Mouse (Mus musculus) MEL (cell line): ENCODE data around the gene Abhd12b. TPM values are rescaled to one million over a fixed set of nuclear protein-coding genes. Genes with fewer than 3 reads are reported as not detected.

Source experiments
- DNase-seq: peaks from one replicate; pipeline ENCODE4 v3.0.0; 2011; ENCODE audit warnings: low read depth, low spot score
- H3K27ac ChIP-seq: 2 replicates; pipeline ENCODE4 v1.5.1; 2012; ENCODE audit warnings: low read depth, mild to moderate bottlenecking, control low read depth, low read length, moderate library complexity; ENCODE audit not compliant: control insufficient read depth
- H3K27me3 ChIP-seq, 2 experiments: fragments of 150-350 bp in 1 of 2; sonication (generic) in 1 of 2; 2 replicates each; pipeline ENCODE4 v1.6.1; 2012; ENCODE audit warnings: low read length in 2 of 2, mild to moderate bottlenecking in 2 of 2, improper control_type of control experiment in 1 of 2, moderate library complexity in 1 of 2; ENCODE audit not compliant: insufficient read depth in 2 of 2, control insufficient read depth in 1 of 2
- H3K36me3 ChIP-seq, 2 experiments: 2 replicates each; pipeline ENCODE4 v1.6.1; 2012 to 2014; ENCODE audit warnings: low read length in 2 of 2, improper control_type of control experiment in 1 of 2, inconsistent platforms in 1 of 2, mild to moderate bottlenecking in 1 of 2; ENCODE audit not compliant: insufficient read depth in 2 of 2, control insufficient read depth in 1 of 2
- H3K4me1 ChIP-seq, 2 experiments: fragments of 150-350 bp in 1 of 2; sonication (generic) in 1 of 2; 2 replicates each; pipeline ENCODE4 v1.6.1; 2012; ENCODE audit warnings: low read length in 2 of 2, improper control_type of control experiment in 1 of 2, mild to moderate bottlenecking in 1 of 2; ENCODE audit not compliant: insufficient read depth in 2 of 2, control insufficient read depth in 1 of 2
- H3K4me3 ChIP-seq, 2 experiments: fragments of 150-350 bp in 1 of 2; sonication (generic) in 1 of 2; 2 replicates each; pipeline ENCODE4 v1.5.1; 2012; ENCODE audit warnings: low read depth in 2 of 2, low read length in 2 of 2, mild to moderate bottlenecking in 2 of 2, moderate library complexity in 2 of 2, control low read depth in 1 of 2, improper control_type of control experiment in 1 of 2; ENCODE audit not compliant: control insufficient read depth in 1 of 2, insufficient read depth in 1 of 2
- H3K79me2 ChIP-seq: 2 replicates; pipeline ENCODE4 v1.6.1; 2012; ENCODE audit warnings: mild to moderate bottlenecking, low read length, moderate library complexity; ENCODE audit not compliant: control insufficient read depth, poor library complexity, insufficient read depth
- H3K9ac ChIP-seq: 2 replicates; pipeline ENCODE4 v1.6.1; 2012; ENCODE audit warnings: low read depth, mild to moderate bottlenecking, control low read depth, low read length, moderate library complexity; ENCODE audit not compliant: control insufficient read depth, poor library complexity, severe bottlenecking
- H3K9me3 ChIP-seq: fragments of 150-350 bp; sonication (generic); replicated peaks from 2 replicates; pipeline ENCODE4 v1.6.1; 2012; ENCODE audit warnings: mild to moderate bottlenecking, low read length, improper control_type of control experiment, moderate library complexity; ENCODE audit not compliant: insufficient read depth
- CHD2 ChIP-seq: IDR thresholded peaks from 2 replicates; pipeline ENCODE4 v1.6.1; 2011; ENCODE audit warnings: low read length, improper control_type of control experiment
- CTCF ChIP-seq, 3 experiments: IDR thresholded peaks in 2 of 3; conservative IDR thresholded peaks in 1 of 3; 2 replicates each; pipeline ENCODE4 v1.5.1; 2011 to 2012; ENCODE audit warnings: low read length in 3 of 3, low read depth in 2 of 3, mild to moderate bottlenecking in 2 of 3, improper control_type of control experiment in 1 of 3, inconsistent platforms in 1 of 3, mixed read lengths in 1 of 3, moderate library complexity in 1 of 3; ENCODE audit not compliant: control insufficient read depth in 1 of 3, insufficient read depth in 1 of 3, poor library complexity in 1 of 3, severe bottlenecking in 1 of 3
- E2F4 ChIP-seq: IDR thresholded peaks from 2 replicates; pipeline ENCODE4 v1.6.1; 2011; ENCODE audit warnings: low read depth, low read length, improper control_type of control experiment, borderline replicate concordance
- ELF1 ChIP-seq: IDR thresholded peaks from 2 replicates; pipeline ENCODE4 v1.6.1; 2014; ENCODE audit warnings: low read depth, mild to moderate bottlenecking, inconsistent platforms, low read length, improper control_type of control experiment, moderate library complexity
- ETS1 ChIP-seq: IDR thresholded peaks from 2 replicates; pipeline ENCODE4 v1.6.1; 2012; ENCODE audit warnings: low read depth, mild to moderate bottlenecking, inconsistent platforms, low read length, improper control_type of control experiment, moderate library complexity
- GABPA ChIP-seq: IDR thresholded peaks from 2 replicates; pipeline ENCODE4 v1.6.1; 2012; ENCODE audit warnings: low read depth, mild to moderate bottlenecking, inconsistent platforms, low read length, improper control_type of control experiment, moderate library complexity
- GATA1 ChIP-seq: IDR thresholded peaks from 2 replicates; pipeline ENCODE4 v1.6.1; 2011; ENCODE audit warnings: low read depth, low read length, improper control_type of control experiment
- HCFC1 ChIP-seq: IDR thresholded peaks from 2 replicates; pipeline ENCODE4 v1.6.1; 2012; ENCODE audit warnings: low read depth, mild to moderate bottlenecking, inconsistent platforms, low read length, improper control_type of control experiment, moderate library complexity
- JUND ChIP-seq: IDR thresholded peaks from 2 replicates; pipeline ENCODE4 v1.6.1; 2011; ENCODE audit warnings: low read depth, mild to moderate bottlenecking, improper control_type of control experiment, low read length
- MEF2A ChIP-seq: IDR thresholded peaks from 2 replicates; pipeline ENCODE4 v1.6.1; 2014; ENCODE audit warnings: low read depth, mild to moderate bottlenecking, inconsistent platforms, low read length, improper control_type of control experiment; ENCODE audit not compliant: poor library complexity, insufficient replicate concordance, severe bottlenecking; ENCODE audit errors: extremely low read depth
- MYB ChIP-seq: IDR thresholded peaks from 2 replicates; pipeline ENCODE4 v1.6.1; 2011; ENCODE audit warnings: mild to moderate bottlenecking, low read depth, low read length, improper control_type of control experiment
- NELFE ChIP-seq: IDR thresholded peaks from 2 replicates; pipeline ENCODE4 v1.6.1; 2011; ENCODE audit warnings: low read depth, low read length, improper control_type of control experiment
- RAD21 ChIP-seq: IDR thresholded peaks from 2 replicates; pipeline ENCODE4 v1.6.1; 2011; ENCODE audit warnings: mild to moderate bottlenecking, low read depth, low read length, improper control_type of control experiment
- SIN3A ChIP-seq: IDR thresholded peaks from 2 replicates; pipeline ENCODE4 v1.6.1; 2012; ENCODE audit warnings: low read length, improper control_type of control experiment, inconsistent platforms
- SMC3 ChIP-seq: IDR thresholded peaks from 2 replicates; pipeline ENCODE4 v1.6.1; 2011; ENCODE audit warnings: low read depth, low read length, improper control_type of control experiment
- TBP ChIP-seq: IDR thresholded peaks from 2 replicates; pipeline ENCODE4 v1.8.0; 2011; ENCODE audit warnings: low read depth, low read length, improper control_type of control experiment
- USF1 ChIP-seq: IDR thresholded peaks from 2 replicates; pipeline ENCODE4 v1.6.1; 2014; ENCODE audit warnings: low read depth, mild to moderate bottlenecking, inconsistent platforms, low read length, improper control_type of control experiment, moderate library complexity
- ZC3H11A ChIP-seq: IDR thresholded peaks from 2 replicates; pipeline ENCODE4 v1.6.1; 2012; ENCODE audit warnings: low read depth, mild to moderate bottlenecking, inconsistent platforms, low read length, improper control_type of control experiment
- ZKSCAN1 ChIP-seq: IDR thresholded peaks from 2 replicates; pipeline ENCODE4 v1.6.1; 2012; ENCODE audit warnings: low read depth, mild to moderate bottlenecking, inconsistent platforms, low read length, improper control_type of control experiment, moderate library complexity
- ZMIZ1 ChIP-seq: IDR thresholded peaks from 2 replicates; pipeline ENCODE4 v1.6.1; 2012; ENCODE audit warnings: low read depth, mild to moderate bottlenecking, inconsistent platforms, low read length, improper control_type of control experiment, moderate library complexity
- ZNF384 ChIP-seq: IDR thresholded peaks from 2 replicates; pipeline ENCODE4 v1.6.1; 2012; ENCODE audit warnings: low read depth, mild to moderate bottlenecking, inconsistent platforms, low read length, improper control_type of control experiment
- polyA plus RNA-seq, 2 experiments: library from polyadenylated mRNA; stranded (reverse) in 1 of 2; unstranded in 1 of 2; fragments of >175 nt in 1 of 2; fragments of >200 nt in 1 of 2; gene quantifications; 2 replicates each; pipeline versions ENCODE4 v1.2.1 to v1.2.4; 2012; ENCODE audit warnings: low replicate concordance in 2 of 2, low read depth in 1 of 2; ENCODE audit not compliant: insufficient read length in 2 of 2, insufficient read depth in 1 of 2, missing spikeins in 1 of 2
- total RNA-seq: library from RNA; depleted of rRNA; stranded (reverse); fragments of 300-350 nt; gene quantifications from 2 replicates; pipeline ENCODE4 v1.2.3, GENCODE M21; 2012

The Abhd12b gene
- total and polyA plus RNA-seq, 3 experiments = not detected

GRCm38 (mm10) chr12:70129105-70129504 lies 24.8 kb upstream of the Abhd12b start:
- Histone ChIP-seq H3K4me3 (no peak overlapping the region), H3K9ac (no peak overlapping the region), H3K4me1 (no peaks in the 10 kb centered on the region), H3K36me3 (no peaks in the 10 kb centered on the region; a peak in 1 of 4 replicates), H3K9me3 (no peaks in the 10 kb centered on the region), H3K27ac (no peak overlapping the region), H3K79me2 (no peaks in the 10 kb centered on the region), H3K27me3 (no peaks in the 10 kb centered on the region)
- TF ChIP-seq ZKSCAN1 (no peak), SMC3 (peak; percentile 32; the same call in 1 of the 2 replicates), GATA1 (no peak), CTCF (IDR thresholded peaks at IDR 0.05 in 2 of 3, conservative IDR thresholded peaks at IDR 0.05 in 1 of 3; ENCODE audit: control insufficient read depth in 1 of 3, insufficient read depth in 1 of 3, low read depth in 2 of 3, low read length in 3 of 3, poor library complexity in 1 of 3, severe bottlenecking in 1 of 3) (peak; percentile 11 to 50 (median 22); a peak in 4 of 6 replicates), ZNF384 (no peak)
- DNase-seq = no peak

- no peaks in the 10 kb centered on the region; a peak in 1 of 4 replicates for H3K36me3 ChIP-seq
- no peaks in the 10 kb centered on the region for H3K9me3 ChIP-seq
- H3K79me2 ChIP-seq = no peaks in the 10 kb centered on the region
- H3K4me3 ChIP-seq = no peak overlapping the region
- H3K27ac ChIP-seq = no peak overlapping the region
- H3K9ac ChIP-seq = no peak overlapping the region
- peaks cover 2 to 3% of the 10 kb centered on the region in 2 experiments; a peak in 3 of 4 replicates for H3K4me1 ChIP-seq
- H3K27me3 ChIP-seq = no peaks in the 10 kb centered on the region
- TF ChIP-seq NELFE = no peak
- TF ChIP-seq, all 39 proteins: peak for 0
- DNase-seq = no peak
Measured at GRCm38 (mm10) chr12:70131042-70131675, 22.8 kb upstream of the Abhd12b start.

- DNase-seq = no peak
- Histone ChIP-seq H3K27me3 (no peaks in the 10 kb centered on the region), H3K4me3 (no peak overlapping the region), H3K4me1 (peaks cover 3 to 7% of the 10 kb centered on the region in 2 experiments; a peak in 3 of 4 replicates), H3K9ac (no peak overlapping the region), H3K79me2 (no peaks in the 10 kb centered on the region), H3K9me3 (no peaks in the 10 kb centered on the region), H3K36me3 (no peaks in the 10 kb centered on the region), H3K27ac (no peak overlapping the region)
- no peak for TF ChIP-seq MYB
- TF ChIP-seq ZC3H11A = no peak
- no peak for TF ChIP-seq SIN3A
- TF ChIP-seq HCFC1 = no peak
- TF ChIP-seq ETS1 = no peak
- no peak for TF ChIP-seq NELFE
- TF ChIP-seq MEF2A = no peak
- no peak for TF ChIP-seq JUND
- no peak for TF ChIP-seq ZMIZ1
- no peak for TF ChIP-seq TBP
- no peak for TF ChIP-seq USF1
- TF ChIP-seq ZKSCAN1 = no peak
- TF ChIP-seq RAD21 = no peak
- no peak for TF ChIP-seq CHD2
- TF ChIP-seq ELF1 = no peak
- no peak for TF ChIP-seq E2F4
- no peak for TF ChIP-seq GABPA
- TF ChIP-seq SMC3 = no peak
Measured at GRCm38 (mm10) chr12:70134627-70135235, 19.2 kb upstream of the Abhd12b start.
